Mouse (Mus musculus) pancreas, adult 10 weeks (tissue): Measurements from ENCODE around the gene Pigw. TPM values are rescaled to one million over a fixed set of nuclear protein-coding genes. Genes with fewer than 3 reads are reported as not detected.

Experiments
- polyA plus RNA-seq: library from polyadenylated mRNA; stranded (reverse); fragments of 350-450 nt; fragmentation: Illumina TruSeq; extraction: RNeasy Lipid Tissue Mini Kit (QIAGEN cat#74804); gene quantifications from one replicate; pipeline ENCODE4 v1.2.3, GENCODE M21; 2015; ENCODE audit warnings: low read depth, low replicate concordance; ENCODE audit not compliant: insufficient read depth

Pigw gene
- polyA plus RNA-seq = 1.3 TPM

GRCm38 (mm10) chr11:84879772-84880464, at the start of gene Pigw, which contains the start of gene Myo19:
Gene Pigw (minus strand): TSS chr11:84880285.
Gene Myo19 (plus strand): TSS chr11:84880148.

DNA sequence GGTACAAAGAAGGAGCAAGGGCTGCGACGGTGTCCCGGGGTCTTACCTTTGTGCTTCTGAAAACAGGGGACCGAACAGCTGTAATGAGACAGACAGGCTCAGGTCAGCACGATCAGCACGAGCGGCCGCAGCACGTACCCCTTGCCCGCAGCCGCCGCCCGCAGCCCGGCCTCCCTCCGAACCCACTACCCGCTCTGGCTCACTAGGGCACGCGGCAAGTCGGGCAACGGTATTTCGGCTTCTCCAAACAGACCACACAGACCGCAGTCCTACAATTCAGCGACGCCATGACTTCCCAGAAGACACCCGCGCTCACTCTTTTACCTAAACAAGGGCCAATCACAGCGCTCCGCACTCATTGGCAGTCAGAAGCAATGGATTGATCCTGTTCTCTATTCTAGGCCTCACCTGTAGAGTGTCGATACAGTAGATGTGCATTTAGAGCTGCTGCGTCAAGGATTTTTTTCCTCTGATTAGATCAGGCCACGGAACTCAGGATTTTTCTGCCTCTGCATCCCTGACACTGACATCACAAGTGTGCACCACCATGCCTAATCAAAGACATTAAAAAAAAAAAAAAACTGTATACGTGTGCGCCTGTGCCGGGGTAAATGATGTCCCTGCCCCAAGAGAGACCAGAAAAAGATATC, 36.1 kb upstream of the Pigw start, which contains the start of gene Znhit3:
Znhit3 (minus strand) TSS at position 314 of the 650 bp plus-strand sequence.

DNA sequence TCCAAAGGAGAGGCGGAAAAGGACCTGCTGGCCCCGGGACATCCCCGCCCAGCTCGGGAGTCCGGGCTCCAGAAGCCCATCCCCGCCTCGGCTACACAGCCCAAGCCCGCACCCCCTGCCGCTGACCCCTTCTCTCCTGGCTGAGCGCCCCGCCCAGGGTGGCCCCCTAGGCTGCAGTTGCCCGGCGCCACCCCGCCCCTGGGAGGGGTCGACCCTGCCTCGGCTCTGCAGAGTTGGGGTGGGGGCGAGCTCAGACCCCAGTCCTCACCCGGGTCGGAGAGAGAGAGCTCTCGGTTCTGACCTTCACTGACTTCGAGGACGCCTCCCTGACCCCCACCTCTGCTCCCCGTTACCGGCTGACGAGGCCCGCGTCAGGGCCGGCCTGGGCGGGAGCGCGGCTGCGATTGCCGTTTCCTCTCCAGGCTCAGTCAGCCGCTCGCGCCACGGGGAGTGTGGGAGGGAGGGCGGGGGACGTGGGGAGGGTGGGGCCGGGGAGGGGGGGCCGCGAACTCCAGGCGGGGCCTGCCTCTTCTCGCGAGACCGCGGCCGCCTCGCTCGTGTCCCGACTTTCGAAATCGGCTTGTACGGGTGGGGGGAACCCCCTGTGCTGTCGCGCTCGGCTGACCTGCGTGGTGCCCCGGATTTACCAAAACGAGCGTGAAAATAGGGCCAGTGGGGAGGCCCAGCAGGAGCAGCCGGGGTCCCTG, 9.6 kb downstream of the Pigw start, which contains the start of gene Ggnbp2:
Ggnbp2 (minus strand) TSS at position 481 of the 707 bp plus-strand sequence.

GRCm38 (mm10) chr11:84828516-84829399, 51.3 kb downstream of the Pigw start, which contains the start of gene Dhrs11:
Gene Dhrs11 (minus strand): TSS chr11:84828994.

Other genes starting within 250 kb of the Pigw start
- gene Mrm1, start 60.8 kb downstream of the Pigw start, polyA plus RNA-seq = 3.9 TPM
- 1.8 TPM for gene Dhrs11, start 51.3 kb downstream of the Pigw start, polyA plus RNA-seq
- 21.3 TPM for gene Ggnbp2, start 9.5 kb downstream of the Pigw start, polyA plus RNA-seq
- gene Myo19, start 137 bp downstream of the Pigw start, polyA plus RNA-seq = 1.0 TPM
- 5.5 TPM for gene Znhit3, start 36.1 kb upstream of the Pigw start, polyA plus RNA-seq
- gene Car4, start 77.5 kb upstream of the Pigw start, polyA plus RNA-seq = 37.5 TPM